Mouse (Mus musculus) left cerebral cortex, postnatal 4 days (tissue): Measurements from ENCODE around the gene Ly6g6d. TPM values are rescaled to one million over a fixed set of nuclear protein-coding genes. Genes with fewer than 3 reads are reported as not detected.

Experiments
- DNase-seq: peaks from one replicate; pipeline ENCODE4 v3.0.0-alpha.2; 2022
- intact Hi-C: fragments of 180-260 bp; cut with DNase I; formaldehyde crosslinking; loops from one replicate; pipeline ENCODE4 v1.15.1; 2025
- total RNA-seq, 2 experiments: library from RNA; stranded (reverse); gene quantifications; 2 replicates each; pipeline ENCODE4 v1.2.3; 2021

The Ly6g6d gene
- total RNA-seq, 2 experiments from 2014 or later: not detected

- intact Hi-C loops: no loop called here
- DNase-seq: no peak
These were observed 22.4 kb upstream of the Ly6g6d start for GRCm38 (mm10) chr17:35100196-35100765.

GRCm38 (mm10) chr17:35097164-35097655 is 19.3 kb upstream of the Ly6g6d start:
- intact Hi-C loops: no loop called here
- peak; percentile 61 for DNase-seq

GRCm38 (mm10) chr17:35096597-35096996 is 18.7 kb upstream of the Ly6g6d start:
- DNase-seq: no peak
- intact Hi-C loops: no loop called here

- intact Hi-C loops: no loop called here
- DNase-seq: no peak
These were observed 16.9 kb upstream of the Ly6g6d start for GRCm38 (mm10) chr17:35094475-35095365.

GRCm38 (mm10) chr17:35092403-35093198 is 14.7 kb upstream of the Ly6g6d start:
- DNase-seq: no peak
- intact Hi-C loops: no loop called here

- intact Hi-C loops: no loop called here
- DNase-seq: peak; percentile 78
These were observed 12.5 kb upstream of the Ly6g6d start for GRCm38 (mm10) chr17:35090166-35090932.

- peak; percentile 96 for DNase-seq
- intact Hi-C loops: no loop called here
These were observed 11.2 kb upstream of the Ly6g6d start, which contains the start of gene Abhd16a for GRCm38 (mm10) chr17:35088825-35089644. Gene Abhd16a, plus strand, starts transcription at chr17:35089263.

- intact Hi-C loops: no loop called here
- DNase-seq: no peak
These were observed 10.3 kb upstream of the Ly6g6d start for GRCm38 (mm10) chr17:35088151-35088550.

GRCm38 (mm10) chr17:35085208-35085865 is 7.5 kb upstream of the Ly6g6d start, which contains the start of gene Ly6g6f:
Gene Ly6g6f, minus strand, starts transcription at chr17:35085610.
- no peak for DNase-seq
- intact Hi-C loops: no loop called here

GRCm38 (mm10) chr17:35083929-35084497 is 6.1 kb upstream of the Ly6g6d start:
- DNase-seq: no peak
- intact Hi-C loops: no loop called here

GRCm38 (mm10) chr17:35082841-35083576 is 5.1 kb upstream of the Ly6g6d start:
- intact Hi-C loops: no loop called here
- no peak for DNase-seq

GRCm38 (mm10) chr17:35080710-35081109 is 2.8 kb upstream of the Ly6g6d start:
- DNase-seq: no peak
- intact Hi-C loops: no loop called here

GRCm38 (mm10) chr17:35080248-35080647 is 2.4 kb upstream of the Ly6g6d start:
- no peak for DNase-seq
- intact Hi-C loops: no loop called here

GRCm38 (mm10) chr17:35079778-35080177 is 1.9 kb upstream of the Ly6g6d start:
- intact Hi-C loops: no loop called here
- DNase-seq: no peak

GRCm38 (mm10) chr17:35077285-35077684 is 580 bp downstream of the Ly6g6d start:
- no peak for DNase-seq
- intact Hi-C loops: no loop called here

- intact Hi-C loops: no loop called here
- no peak for DNase-seq
These were observed 1.2 kb downstream of the Ly6g6d start, which contains the start of gene Ly6g6e for GRCm38 (mm10) chr17:35076507-35077176. Gene Ly6g6e, plus strand, starts transcription at chr17:35076902.

GRCm38 (mm10) chr17:35074097-35074496 is 3.8 kb downstream of the Ly6g6d start:
- intact Hi-C loops: no loop called here
- DNase-seq: peak; percentile 48
